Mouse (Mus musculus) adrenal gland, postnatal 10 days (tissue): ENCODE measurements around the gene Cnfn. TPM values are rescaled to one million over a fixed set of nuclear protein-coding genes. Genes with fewer than 3 reads are reported as not detected.
"Not testable (repeated sequence)": the region's sequence is repeated elsewhere in the genome, so short reads cannot be mapped to it uniquely, and the experiment has no call there.

Experiments used
- DNase-seq: peaks from one replicate; pipeline ENCODE4 v3.0.0; 2021; ENCODE audit warnings: mixed read lengths
- long read RNA-seq, 2 experiments: library from polyadenylated mRNA; stranded (forward); transcript quantifications; one replicate each; pipeline ENCODE4 v2.0.0; 2021
- total RNA-seq, 2 experiments: library from RNA; stranded (reverse); gene quantifications; 2 replicates each; pipeline ENCODE4 v1.2.3; 2021

Cnfn gene
- not detected for total RNA-seq
- long read RNA-seq, experiment 1, result 0 reads
- long read RNA-seq, experiment 2, result 0 reads

DNA sequence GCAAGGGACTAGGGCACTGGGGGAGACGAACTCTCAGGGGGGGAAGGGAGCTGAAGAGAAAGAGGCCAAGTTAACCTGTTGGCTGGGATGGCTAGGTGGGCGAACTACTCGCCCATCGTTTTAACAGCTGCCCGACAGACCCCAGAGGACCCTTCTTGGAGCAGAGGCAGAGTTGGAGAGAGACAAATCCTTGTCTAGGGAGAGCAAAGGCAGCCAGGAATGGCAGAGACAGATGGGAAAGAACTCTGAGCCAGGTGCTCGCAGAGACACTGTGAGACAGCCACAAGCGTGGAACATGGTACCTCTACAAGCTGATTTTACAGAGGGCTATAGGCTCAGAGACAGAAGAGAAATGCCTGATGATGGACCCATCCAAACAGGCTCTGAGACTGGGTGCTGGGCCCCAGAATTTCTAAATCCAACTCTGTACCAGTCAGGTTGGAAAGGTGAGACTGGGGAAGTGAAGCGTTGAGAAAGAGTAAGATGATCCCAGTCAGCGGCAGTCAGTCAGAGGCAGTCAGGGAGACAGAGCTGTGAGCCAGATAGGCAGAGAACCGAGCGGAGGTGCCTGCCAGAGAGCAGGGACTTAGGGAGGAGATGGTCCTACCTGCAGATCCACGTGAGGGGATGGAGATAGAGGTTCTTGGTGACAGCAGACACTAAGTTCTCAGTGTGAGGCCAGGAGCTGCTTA lies at the start of gene Cnfn:
TSS of gene Cnfn (minus strand) at position 667 of the 692 bp plus-strand sequence.
- DNase-seq, result no peak

DNA sequence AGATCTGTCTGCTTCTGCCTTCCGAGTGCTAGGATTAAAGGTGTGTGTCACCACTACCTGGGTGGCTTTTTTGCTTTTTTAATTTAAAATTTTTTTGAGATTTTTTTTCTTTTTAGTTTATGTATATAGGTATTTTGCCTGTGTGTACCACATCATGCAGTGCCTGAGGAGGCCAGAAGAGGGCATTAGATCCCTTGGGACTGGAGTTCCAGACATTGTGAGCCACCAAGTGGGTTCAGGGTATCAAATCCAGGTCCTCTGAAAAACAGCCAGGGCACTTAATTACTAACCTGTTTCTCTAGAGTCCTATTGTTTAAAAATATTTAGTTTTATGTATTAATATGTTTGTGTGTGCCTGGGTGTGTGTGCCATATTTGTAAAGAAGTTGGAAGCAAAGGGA lies 48.1 kb upstream of the Cnfn start:
- peak; percentile 51 for DNase-seq

- DNase-seq, result no peak
Observed at GRCm38 (mm10) chr7:25412833-25413441, 43.4 kb upstream of the Cnfn start, which contains the start of gene Cxcl17. Gene Cxcl17, minus strand, starts transcription at chr7:25412886.

- DNase-seq, result no peak
Observed at GRCm38 (mm10) chr7:25411861-25412260, 42.3 kb upstream of the Cnfn start.

- DNase-seq, result no peak
Observed at GRCm38 (mm10) chr7:25410969-25411615, 41.6 kb upstream of the Cnfn start.

DNA sequence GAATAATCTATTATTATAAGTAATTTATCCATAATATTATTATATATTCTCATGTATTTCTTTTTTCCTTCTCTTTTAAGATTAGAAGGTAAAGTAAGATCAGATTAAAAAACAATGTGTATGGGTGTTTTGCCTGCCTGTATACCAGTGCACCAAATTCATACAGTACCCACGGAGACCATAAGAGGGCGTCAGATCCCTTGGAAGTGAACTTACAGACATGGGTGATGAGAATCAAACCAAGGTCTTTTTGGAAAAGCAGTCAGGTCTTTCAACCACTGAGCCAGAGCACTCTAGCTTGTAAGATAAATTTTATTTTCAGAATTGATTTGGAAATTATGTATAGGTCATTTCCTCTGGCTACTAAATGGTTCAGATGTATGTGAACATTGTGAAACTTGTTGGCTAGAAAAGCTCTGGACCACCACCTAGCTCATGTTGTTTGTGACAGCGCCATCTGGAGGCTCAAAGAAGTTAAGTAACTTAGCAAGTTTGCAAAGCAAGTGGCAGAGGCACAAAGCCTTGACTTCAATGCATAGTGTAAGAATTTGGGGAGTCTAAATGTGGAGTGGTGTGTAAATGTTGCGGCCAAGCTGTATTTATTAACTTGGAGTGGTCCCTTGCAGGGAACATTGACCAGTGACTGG lies 39.7 kb upstream of the Cnfn start:
- DNase-seq, result peak; percentile 32

- DNase-seq, result no peak
Observed at GRCm38 (mm10) chr7:25406468-25406867, 36.9 kb upstream of the Cnfn start.

- DNase-seq, result peak; percentile 78
Observed at GRCm38 (mm10) chr7:25402671-25403101, 33.2 kb upstream of the Cnfn start.

- peak; percentile 65 for DNase-seq
Observed at GRCm38 (mm10) chr7:25401986-25402385, 32.5 kb upstream of the Cnfn start.

DNA sequence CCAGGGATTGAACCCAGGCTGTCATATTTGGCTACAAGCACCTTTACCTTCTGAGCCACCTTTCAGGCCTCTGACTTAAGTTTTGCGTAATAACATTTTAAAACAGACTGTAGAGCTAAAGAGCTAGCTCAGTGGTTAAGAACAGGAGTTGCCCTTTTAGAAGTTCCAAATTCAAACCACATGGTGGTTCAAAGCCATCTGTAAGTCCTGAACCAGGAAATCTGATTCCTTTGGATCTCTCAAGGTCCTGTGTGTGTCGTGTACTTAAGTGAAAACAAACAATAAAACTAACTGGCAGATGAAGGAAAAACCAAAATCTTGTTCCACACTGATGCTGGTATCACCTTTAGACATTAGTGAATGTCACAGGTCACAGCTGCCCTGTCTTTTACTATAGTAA lies 32.0 kb upstream of the Cnfn start:
- no peak for DNase-seq

- DNase-seq, result not testable (repeated sequence)
Observed at GRCm38 (mm10) chr7:25399028-25399427, 29.5 kb upstream of the Cnfn start.

DNA sequence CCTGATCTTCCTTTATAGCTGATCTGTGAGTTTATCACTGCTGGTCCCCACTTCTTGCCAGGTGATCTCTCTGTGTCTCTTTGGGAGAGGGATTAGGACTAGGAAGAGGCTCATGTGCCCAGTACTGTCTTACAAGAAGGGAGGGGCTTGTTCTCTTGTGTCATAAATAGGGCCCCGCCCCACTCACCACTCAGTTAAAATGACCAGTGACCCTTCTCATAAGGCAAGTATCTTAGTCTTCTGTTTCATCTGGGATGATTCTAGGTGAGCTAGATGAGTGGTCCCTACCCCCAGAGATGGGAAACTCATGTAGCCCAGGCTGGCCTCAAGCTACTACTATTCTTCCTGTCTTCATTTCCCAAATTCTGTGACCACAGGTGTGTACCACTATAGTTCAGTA lies 29.1 kb upstream of the Cnfn start, which contains the start of gene Lipe:
TSS of gene Lipe (minus strand) at position 101 of the 400 bp plus-strand sequence.
- DNase-seq, result no peak

- DNase-seq, result no peak
Observed at GRCm38 (mm10) chr7:25396621-25397020, 27.1 kb upstream of the Cnfn start.

GRCm38 (mm10) chr7:25395558-25396521 lies 26.3 kb upstream of the Cnfn start:
- DNase-seq, result peak; percentile 98

DNA sequence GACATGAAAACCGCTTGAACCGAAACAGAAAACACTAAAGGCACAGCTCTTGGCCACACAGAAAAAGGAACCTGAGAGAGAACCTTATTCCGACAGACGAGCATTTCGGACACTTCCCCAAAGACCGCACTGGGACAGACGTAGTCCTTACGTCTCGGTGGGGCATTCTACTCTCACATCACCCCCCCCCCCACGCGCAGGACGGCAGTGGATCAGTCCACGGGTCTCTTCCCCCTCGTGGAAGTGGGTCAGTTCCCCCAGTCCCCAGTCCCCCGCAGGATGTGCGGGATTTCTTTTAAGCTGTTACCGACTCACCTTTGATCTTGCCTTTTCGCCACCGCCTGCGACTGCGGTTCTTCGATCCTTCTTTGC lies 25.6 kb upstream of the Cnfn start:
- DNase-seq, result no peak

DNA sequence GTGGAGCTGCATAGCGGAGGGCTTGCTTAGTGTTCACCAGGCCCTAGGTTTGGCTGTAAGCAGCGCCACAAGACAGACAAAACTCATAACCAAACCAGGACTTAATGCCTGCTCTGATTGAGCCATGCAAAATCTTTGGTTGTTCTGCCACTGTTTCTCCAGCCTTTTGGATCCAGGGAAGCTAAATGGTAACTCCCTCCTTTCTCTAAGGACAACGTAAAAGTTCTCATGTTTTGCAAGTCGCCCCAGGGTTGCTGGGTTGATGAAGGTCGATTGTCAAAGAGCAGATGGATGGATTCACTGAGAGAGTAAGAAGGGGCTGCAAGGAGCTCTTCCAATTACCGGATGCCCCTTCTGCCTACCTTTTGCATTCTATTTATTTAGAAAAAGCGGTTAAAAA lies 25.2 kb upstream of the Cnfn start:
- peak; percentile 46 for DNase-seq

DNA sequence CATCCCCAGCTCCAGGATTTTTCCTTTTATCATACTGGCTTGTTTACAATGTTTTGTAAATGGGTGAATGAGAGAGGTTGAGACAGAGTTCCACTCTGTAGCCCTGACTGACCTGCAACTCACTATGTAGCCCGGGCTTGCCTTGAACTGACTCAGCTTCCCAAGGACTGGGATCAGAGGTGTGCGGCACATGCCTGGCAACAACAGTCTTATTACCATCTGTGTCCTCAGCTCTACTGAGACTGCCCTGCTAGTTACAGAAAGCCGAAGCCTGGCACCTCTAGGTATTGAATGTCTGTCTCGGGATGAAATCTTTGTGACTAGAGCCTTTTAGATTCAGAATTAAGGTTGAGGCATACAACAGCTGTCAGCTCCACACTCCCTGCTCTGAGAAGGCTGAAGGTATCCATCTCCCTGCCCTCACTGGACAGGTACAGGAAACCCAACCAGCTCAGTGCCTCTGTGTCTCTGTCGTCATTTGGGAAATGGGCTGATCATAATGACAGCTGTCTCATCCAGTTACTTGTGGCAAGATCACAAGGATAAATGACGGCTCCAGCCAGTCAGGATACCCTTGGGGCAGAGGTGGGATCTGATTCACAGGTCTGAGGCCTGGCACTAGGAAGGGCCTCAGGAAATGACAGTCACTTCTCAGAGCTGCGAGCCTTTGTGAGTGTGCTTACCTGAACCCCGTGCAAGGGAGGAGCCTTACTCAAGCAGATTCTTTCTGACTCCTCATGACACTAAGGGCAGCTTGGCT lies 24.1 kb upstream of the Cnfn start:
- DNase-seq, result peak; percentile 60

DNA sequence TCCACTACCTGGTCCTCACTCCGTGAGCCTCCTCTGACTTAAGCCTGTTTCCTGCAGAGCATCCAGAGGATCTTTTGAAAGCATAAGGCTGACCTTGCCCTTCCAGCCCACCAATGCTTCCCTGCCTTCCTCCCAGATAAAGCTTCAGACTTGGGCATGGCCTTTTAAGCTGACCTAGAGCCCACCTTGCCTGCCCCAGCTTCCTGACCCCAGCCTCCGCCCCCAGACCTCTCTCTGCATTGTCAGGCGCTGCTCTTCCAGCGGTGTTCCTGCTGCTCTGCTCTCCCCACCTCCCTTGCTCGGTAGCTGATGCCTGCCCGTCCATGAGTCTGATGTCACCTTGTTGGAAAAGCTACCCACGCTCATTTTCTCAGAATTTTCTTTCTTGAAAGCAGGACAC lies 23.3 kb upstream of the Cnfn start:
- DNase-seq, result peak; percentile 30

DNA sequence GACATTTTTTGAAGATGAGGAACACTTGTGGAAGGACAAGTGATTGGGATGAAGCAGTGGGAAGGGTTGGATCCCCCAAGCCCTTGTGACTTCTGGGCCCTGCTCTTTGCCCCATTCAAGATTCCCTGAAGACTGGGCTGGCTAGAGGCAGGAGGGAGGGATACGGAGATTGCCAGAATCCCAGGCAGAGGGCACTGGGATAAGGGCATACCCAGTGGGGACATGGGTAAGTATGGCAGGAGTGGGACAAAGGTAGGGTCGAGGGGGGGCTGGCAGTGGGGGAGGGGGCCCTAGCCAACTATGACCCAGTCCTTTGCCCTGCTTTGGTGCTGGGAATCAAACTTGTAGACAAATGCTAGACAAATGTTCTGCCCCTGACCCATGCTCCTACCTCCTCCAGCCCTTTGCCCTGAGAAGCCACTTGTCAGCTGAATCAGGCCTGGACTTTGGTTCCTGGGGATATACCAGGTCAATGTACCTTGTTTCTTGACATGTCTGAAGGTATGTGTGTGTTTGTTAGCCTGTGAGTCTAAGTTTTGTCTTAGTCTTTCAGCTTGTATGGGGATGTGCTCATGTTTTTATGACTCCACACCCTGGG lies 22.4 kb upstream of the Cnfn start:
- DNase-seq, result peak; percentile 69

- peak; percentile 60 for DNase-seq
Observed at GRCm38 (mm10) chr7:25390986-25391385, 21.5 kb upstream of the Cnfn start.
